Mouse (Mus musculus): Measurements from ENCODE around the gene Dmrta2.
A peak's percentile ranks its signal among the peaks of the same experiment; 100 is the strongest.

The Dmrta2 gene

GRCm38 (mm10) chr4:110021956-110022625 lies 44.2 kb downstream of the Dmrta2 start:
- peak; percentile 81 for DNase-seq

GRCm38 (mm10) chr4:110028461-110029188 lies 50.8 kb downstream of the Dmrta2 start:
- DNase-seq: no peak

- no peak for DNase-seq
Measured at GRCm38 (mm10) chr4:110029446-110029845, 51.6 kb downstream of the Dmrta2 start.

Measured in kidney, adult 18-20 months (tissue).